Mouse (Mus musculus): ENCODE measurements around the gene Plcg2. TPM values are rescaled to one million over a fixed set of nuclear protein-coding genes. Genes with fewer than 3 reads are reported as not detected.
A peak's percentile ranks its signal among the peaks of the same experiment; 100 is the strongest.

Plcg2 gene
- polyA plus RNA-seq, 1 experiment from 2014 or later = 3.5 TPM

DNA sequence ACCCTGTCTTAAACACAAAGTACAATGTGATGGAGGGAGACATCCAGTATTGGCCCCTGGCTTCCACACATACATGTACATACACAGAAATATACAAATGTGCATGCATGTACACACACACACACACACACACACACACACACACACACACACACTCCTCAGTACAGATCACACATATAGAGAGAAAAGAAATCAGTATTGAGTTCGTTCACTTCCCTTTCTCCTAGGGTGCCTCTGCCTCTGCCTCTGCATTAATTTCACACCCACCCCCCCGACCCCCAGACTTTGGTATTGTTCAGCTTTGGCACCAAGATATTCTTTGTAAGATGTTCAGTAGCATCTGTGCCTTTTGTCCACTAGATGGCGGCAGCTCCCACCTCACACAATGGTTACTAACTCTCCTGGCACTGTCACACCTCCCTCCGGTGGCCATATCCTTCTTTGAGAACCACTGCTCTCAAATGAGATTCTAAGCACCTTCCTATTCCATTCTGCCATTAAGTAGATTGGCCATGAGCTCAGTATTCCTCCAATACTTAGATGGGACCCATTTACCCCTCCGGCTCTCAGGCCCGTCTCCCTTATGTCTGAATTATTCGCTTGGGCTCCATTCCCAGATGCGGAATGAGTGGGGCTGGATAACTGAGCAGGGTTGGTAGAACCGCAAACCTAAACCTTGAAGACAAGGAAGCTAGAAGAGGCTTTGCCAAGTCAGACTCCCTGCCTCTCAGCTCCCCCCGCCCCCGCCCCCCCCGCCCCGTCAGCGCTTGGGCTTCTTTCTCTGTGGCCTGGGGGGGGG, 128.1 kb downstream of the Plcg2 start:
- Histone ChIP-seq H3K4me1 (ENCODE audit: insufficient read depth, low read depth, low read length) (no peaks in the 10 kb centered on the region), H3K27me3 (replicated peaks; ENCODE audit: insufficient read depth, low read length) (no peaks in the 10 kb centered on the region), H3K4me3 (ENCODE audit: low read depth, low read length) (no peak overlapping the region), H3K27ac (ENCODE audit: low read length) (no peak overlapping the region), H3K9me3 (ENCODE audit: low read length) (no peaks in the 10 kb centered on the region), H3K4me2 (replicated peaks; ENCODE audit: low read depth, low read length) (no peak overlapping the region), H3K36me3 (ENCODE audit: insufficient read depth, low read length) (no peaks in the 10 kb centered on the region), H3K9ac (replicated peaks; ENCODE audit: low read depth) (no peak overlapping the region)
- DNase-seq (ENCODE audit: low spot score) = peak; percentile 75
- no peak for ATAC-seq
- peak; percentile 80 for TF ChIP-seq CTCF (IDR thresholded peaks at IDR 0.05)
- no peak for TF ChIP-seq EP300 (IDR thresholded peaks at IDR 0.05)
- WGBS = 62% methylated on average over 11 of the region's 14 CpGs

GRCm38 (mm10) chr8:117627096-117627495, 129.0 kb downstream of the Plcg2 start:
- no peaks in the 10 kb centered on the region for H3K4me1 ChIP-seq (ENCODE audit: insufficient read depth, low read depth, low read length)
- no peak for ATAC-seq
- H3K27ac ChIP-seq (ENCODE audit: low read length) = no peak overlapping the region
- H3K9ac ChIP-seq (replicated peaks; ENCODE audit: low read depth) = no peak overlapping the region
- 63% methylated on average over 9 of the region's 9 CpGs for WGBS
- TF ChIP-seq CTCF (IDR thresholded peaks at IDR 0.05) (no peak), EP300 (IDR thresholded peaks at IDR 0.05) (no peak)
- no peak overlapping the region for H3K4me2 ChIP-seq (replicated peaks; ENCODE audit: low read depth, low read length)
- no peak for DNase-seq (ENCODE audit: low spot score)
- no peak overlapping the region for H3K4me3 ChIP-seq (ENCODE audit: low read depth, low read length)
- H3K9me3 ChIP-seq (ENCODE audit: low read length) = no peaks in the 10 kb centered on the region
- H3K27me3 ChIP-seq (replicated peaks; ENCODE audit: insufficient read depth, low read length) = no peaks in the 10 kb centered on the region
- H3K36me3 ChIP-seq (ENCODE audit: insufficient read depth, low read length) = no peaks in the 10 kb centered on the region

GRCm38 (mm10) chr8:117632532-117632931, 134.4 kb downstream of the Plcg2 start:
- Histone ChIP-seq H3K9ac (replicated peaks; ENCODE audit: low read depth) (no peak overlapping the region), H3K27me3 (replicated peaks; ENCODE audit: insufficient read depth, low read length) (no peaks in the 10 kb centered on the region), H3K36me3 (ENCODE audit: insufficient read depth, low read length) (no peaks in the 10 kb centered on the region), H3K9me3 (ENCODE audit: low read length) (no peaks in the 10 kb centered on the region), H3K4me2 (replicated peaks; ENCODE audit: low read depth, low read length) (no peak overlapping the region), H3K4me3 (ENCODE audit: low read depth, low read length) (no peak overlapping the region), H3K4me1 (ENCODE audit: insufficient read depth, low read depth, low read length) (no peaks in the 10 kb centered on the region), H3K27ac (ENCODE audit: low read length) (no peak overlapping the region)
- no peak for ATAC-seq
- no peak for DNase-seq (ENCODE audit: low spot score)
- WGBS = 69% methylated on average over 5 of the region's 5 CpGs
- TF ChIP-seq EP300 (IDR thresholded peaks at IDR 0.05) = no peak
- no peak for TF ChIP-seq CTCF (IDR thresholded peaks at IDR 0.05)

- 76% methylated on average over 7 of the region's 7 CpGs for WGBS
- no peak overlapping the region for H3K4me3 ChIP-seq (ENCODE audit: low read depth, low read length)
- no peak overlapping the region for H3K4me2 ChIP-seq (replicated peaks; ENCODE audit: low read depth, low read length)
- TF ChIP-seq CTCF (IDR thresholded peaks at IDR 0.05) (no peak), EP300 (IDR thresholded peaks at IDR 0.05) (no peak)
- no peaks in the 10 kb centered on the region for H3K9me3 ChIP-seq (ENCODE audit: low read length)
- no peaks in the 10 kb centered on the region for H3K36me3 ChIP-seq (ENCODE audit: insufficient read depth, low read length)
- no peak overlapping the region for H3K9ac ChIP-seq (replicated peaks; ENCODE audit: low read depth)
- H3K27me3 ChIP-seq (replicated peaks; ENCODE audit: insufficient read depth, low read length) = no peaks in the 10 kb centered on the region
- ATAC-seq = no peak
- no peaks in the 10 kb centered on the region for H3K4me1 ChIP-seq (ENCODE audit: insufficient read depth, low read depth, low read length)
- no peak for DNase-seq (ENCODE audit: low spot score)
- H3K27ac ChIP-seq (ENCODE audit: low read length) = no peak overlapping the region
These were observed 136.3 kb downstream of the Plcg2 start for GRCm38 (mm10) chr8:117634406-117634805.

DNA sequence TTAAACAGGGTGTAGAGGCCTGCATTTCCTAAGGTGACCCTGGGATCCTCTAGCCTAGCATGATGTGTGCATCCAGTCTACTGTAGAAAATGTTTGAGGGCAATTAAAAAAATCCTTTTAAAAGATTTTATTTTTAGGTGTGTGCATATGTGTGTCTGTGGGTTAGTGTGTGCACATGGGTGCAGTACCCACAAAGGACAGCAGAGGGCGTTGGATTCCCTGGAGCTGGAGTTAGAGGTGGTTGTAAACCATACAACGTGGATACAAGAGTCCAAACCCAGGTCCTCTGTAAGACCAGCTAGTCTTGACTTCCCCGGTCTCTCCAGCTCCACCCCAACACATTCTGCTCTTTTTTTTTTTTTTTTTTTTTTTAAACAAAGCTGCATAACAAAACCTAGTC, 139.4 kb downstream of the Plcg2 start:
- H3K9me3 ChIP-seq (ENCODE audit: low read length) = no peaks in the 10 kb centered on the region
- no peaks in the 10 kb centered on the region for H3K36me3 ChIP-seq (ENCODE audit: insufficient read depth, low read length)
- DNase-seq (ENCODE audit: low spot score) (no peak), ATAC-seq (no peak)
- H3K27ac ChIP-seq (ENCODE audit: low read length) = no peak overlapping the region
- 65% methylated on average over 3 of the region's 3 CpGs for WGBS
- TF ChIP-seq CTCF (IDR thresholded peaks at IDR 0.05) (no peak), EP300 (IDR thresholded peaks at IDR 0.05) (no peak)
- no peak overlapping the region for H3K4me2 ChIP-seq (replicated peaks; ENCODE audit: low read depth, low read length)
- H3K4me3 ChIP-seq (ENCODE audit: low read depth, low read length) = no peak overlapping the region
- no peaks in the 10 kb centered on the region for H3K27me3 ChIP-seq (replicated peaks; ENCODE audit: insufficient read depth, low read length)
- no peaks in the 10 kb centered on the region for H3K4me1 ChIP-seq (ENCODE audit: insufficient read depth, low read depth, low read length)
- H3K9ac ChIP-seq (replicated peaks; ENCODE audit: low read depth) = no peak overlapping the region

DNA sequence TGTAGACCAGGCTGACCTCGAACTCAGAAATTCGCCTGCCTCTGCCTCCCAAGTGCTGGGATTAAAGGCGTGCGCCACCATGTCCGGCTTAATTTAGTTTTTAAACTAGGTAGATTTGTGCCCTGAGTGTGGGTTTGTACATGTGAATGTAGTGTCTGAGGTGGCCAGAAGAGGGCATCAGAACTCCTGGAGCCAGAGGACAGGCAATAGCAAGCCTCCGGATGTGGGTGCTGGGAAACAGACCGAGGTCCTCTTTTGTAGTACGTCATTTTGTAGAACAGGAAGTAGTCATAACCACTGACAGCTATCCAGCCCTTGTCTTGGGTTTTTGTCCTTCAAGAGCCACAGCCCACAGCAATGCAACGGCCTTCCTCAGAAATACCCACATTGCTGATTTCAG, 141.5 kb downstream of the Plcg2 start:
- no peak for TF ChIP-seq CTCF (IDR thresholded peaks at IDR 0.05)
- no peak for TF ChIP-seq EP300 (IDR thresholded peaks at IDR 0.05)
- H3K4me1 ChIP-seq (ENCODE audit: insufficient read depth, low read depth, low read length) = no peaks in the 10 kb centered on the region
- ATAC-seq (no peak), DNase-seq (ENCODE audit: low spot score) (no peak)
- 95% methylated on average over 9 of the region's 9 CpGs for WGBS
- H3K4me2 ChIP-seq (replicated peaks; ENCODE audit: low read depth, low read length) = no peak overlapping the region
- H3K9me3 ChIP-seq (ENCODE audit: low read length) = no peaks in the 10 kb centered on the region
- H3K9ac ChIP-seq (replicated peaks; ENCODE audit: low read depth) = no peak overlapping the region
- no peaks in the 10 kb centered on the region for H3K27me3 ChIP-seq (replicated peaks; ENCODE audit: insufficient read depth, low read length)
- H3K27ac ChIP-seq (ENCODE audit: low read length) = no peak overlapping the region
- no peaks in the 10 kb centered on the region for H3K36me3 ChIP-seq (ENCODE audit: insufficient read depth, low read length)
- no peak overlapping the region for H3K4me3 ChIP-seq (ENCODE audit: low read depth, low read length)

Data from lung, postnatal 0 days (tissue).